Mouse (Mus musculus) forebrain, embryonic 10.5 days (tissue): ENCODE results near the gene Usp26. TPM values are rescaled to one million over a fixed set of nuclear protein-coding genes. Genes with fewer than 3 reads are reported as not detected.

Source experiments
- DNase-seq: peaks from one replicate; pipeline ENCODE4 v3.0.0-alpha.2; 2017; ENCODE audit warnings: low spot score; ENCODE audit errors: extremely low spot score
- H3K27ac ChIP-seq: fragments of 300-500 bp; sonication (generic); 2 replicates; pipeline ENCODE4 v1.5.1; 2016; ENCODE audit warnings: mild to moderate bottlenecking
- H3K27me3 ChIP-seq: fragments of 300-500 bp; sonication (generic); 2 replicates; pipeline ENCODE4 v1.6.1; 2016; ENCODE audit warnings: mild to moderate bottlenecking; ENCODE audit not compliant: poor library complexity, severe bottlenecking
- H3K36me3 ChIP-seq: fragments of 300-500 bp; sonication (generic); replicated peaks from 2 replicates; pipeline ENCODE4 v1.6.1; 2016; ENCODE audit warnings: mild to moderate bottlenecking, moderate library complexity
- H3K4me1 ChIP-seq: fragments of 300-500 bp; sonication (generic); 2 replicates; pipeline ENCODE4 v1.6.1; 2016
- H3K4me3 ChIP-seq: fragments of 300-500 bp; sonication (generic); 2 replicates; pipeline ENCODE4 v1.5.1; 2016; ENCODE audit warnings: mild to moderate bottlenecking, moderate library complexity
- H3K9me3 ChIP-seq: fragments of 300-500 bp; sonication (generic); 2 replicates; pipeline ENCODE4 v1.6.1; 2016; ENCODE audit warnings: mild to moderate bottlenecking, moderate library complexity
- whole genome bisulfite sequencing: fragments of 180-500 bp; shearing (Covaris S2); methylation state at CpG from one replicate; pipeline ENCODE4 v1.1.7; 2016; 5-methylcytosine and 5-hydroxymethylcytosine counted together
- polyA plus RNA-seq: library from polyadenylated mRNA; unstranded; fragments of >200 nt; fragmentation: Nextera tagmentation; extraction: Ambion mirVana; gene quantifications from 2 replicates; pipeline ENCODE4 v1.2.1, GENCODE M21; 2016

Usp26 gene
- not detected in 2 replicates for polyA plus RNA-seq

GRCm38 (mm10) chrX:51801133-51801532, at the start of gene Usp26:
Gene Usp26 (minus strand): TSS chrX:51801233.
- no peak within 1 kb of the TSS for H3K27ac ChIP-seq
- H3K4me1 ChIP-seq: no peaks in the 10 kb centered on the region
- no peaks in the 10 kb centered on the region for H3K27me3 ChIP-seq
- H3K9me3 ChIP-seq: peaks cover 5% of the 10 kb centered on the region
- WGBS: 96% methylated on average over 6 of the region's 6 CpGs
- no peak for DNase-seq
- no peaks in the 10 kb centered on the region for H3K36me3 ChIP-seq
- no peak within 1 kb of the TSS for H3K4me3 ChIP-seq

GRCm38 (mm10) chrX:51814466-51815247, 13.6 kb upstream of the Usp26 start:
- Histone ChIP-seq H3K4me3 (no peak overlapping the region), H3K27me3 (no peaks in the 10 kb centered on the region; the same call in 1 of the 2 replicates), H3K4me1 (no peaks in the 10 kb centered on the region), H3K27ac (no peak overlapping the region), H3K36me3 (no peaks in the 10 kb centered on the region), H3K9me3 (no peaks in the 10 kb centered on the region)
- no peak for DNase-seq
- WGBS: 66% methylated on average over 3 of the region's 3 CpGs

GRCm38 (mm10) chrX:51767457-51767856, 33.6 kb downstream of the Usp26 start:
- no peak for DNase-seq
- WGBS: 8% methylated on average over 1 of the region's 1 CpGs
- no peaks in the 10 kb centered on the region for H3K36me3 ChIP-seq
- no peaks in the 10 kb centered on the region for H3K9me3 ChIP-seq
- H3K27ac ChIP-seq: no peak overlapping the region
- H3K27me3 ChIP-seq: no peaks in the 10 kb centered on the region
- H3K4me1 ChIP-seq: peaks cover 6% of the 10 kb centered on the region
- no peak overlapping the region for H3K4me3 ChIP-seq

- no peaks in the 10 kb centered on the region for H3K4me1 ChIP-seq
- no peak overlapping the region for H3K27ac ChIP-seq
- 75% methylated on average over 2 of the region's 2 CpGs for WGBS
- DNase-seq: peak; percentile 22
- no peaks in the 10 kb centered on the region for H3K36me3 ChIP-seq
- H3K27me3 ChIP-seq: no peaks in the 10 kb centered on the region
- peaks cover 6% of the 10 kb centered on the region; the same call in 1 of the 2 replicates for H3K9me3 ChIP-seq
- H3K4me3 ChIP-seq: no peak overlapping the region
Measured at GRCm38 (mm10) chrX:51736450-51736849, 64.6 kb downstream of the Usp26 start.

GRCm38 (mm10) chrX:51714086-51714745, 86.8 kb downstream of the Usp26 start:
- no peak overlapping the region for H3K27ac ChIP-seq
- WGBS: 84% methylated on average over 8 of the region's 8 CpGs
- DNase-seq: no peak
- H3K4me1 ChIP-seq: no peaks in the 10 kb centered on the region
- no peaks in the 10 kb centered on the region for H3K9me3 ChIP-seq
- no peaks in the 10 kb centered on the region for H3K36me3 ChIP-seq
- peaks cover 17% of the 10 kb centered on the region for H3K27me3 ChIP-seq
- no peak overlapping the region for H3K4me3 ChIP-seq

- Histone ChIP-seq H3K4me3 (no peak overlapping the region), H3K27me3 (peaks cover 28% of the 10 kb centered on the region), H3K9me3 (no peaks in the 10 kb centered on the region), H3K36me3 (no peaks in the 10 kb centered on the region), H3K4me1 (no peaks in the 10 kb centered on the region), H3K27ac (no peak overlapping the region)
- WGBS: 79% methylated on average over 1 of the region's 1 CpGs
- DNase-seq: no peak
Measured at GRCm38 (mm10) chrX:51712996-51713395, 88.0 kb downstream of the Usp26 start.

Other genes with a start within 250 kb of the Usp26 start
- 22.3 and 23.2 TPM in 2 replicates for gene Hs6st2, start 119.4 kb downstream of the Usp26 start, polyA plus RNA-seq
- not detected in 2 replicates for gene 1700080O16Rik, start 171.5 kb upstream of the Usp26 start, polyA plus RNA-seq